Mouse (Mus musculus): Measurements from ENCODE around the gene Shisa5.

Gene Shisa5

GRCm38 (mm10) chr9:109092799-109093198 is 54.4 kb downstream of the Shisa5 start:
- DNase-seq (ENCODE audit: low spot score in 2 of 2): no peak

DNA sequence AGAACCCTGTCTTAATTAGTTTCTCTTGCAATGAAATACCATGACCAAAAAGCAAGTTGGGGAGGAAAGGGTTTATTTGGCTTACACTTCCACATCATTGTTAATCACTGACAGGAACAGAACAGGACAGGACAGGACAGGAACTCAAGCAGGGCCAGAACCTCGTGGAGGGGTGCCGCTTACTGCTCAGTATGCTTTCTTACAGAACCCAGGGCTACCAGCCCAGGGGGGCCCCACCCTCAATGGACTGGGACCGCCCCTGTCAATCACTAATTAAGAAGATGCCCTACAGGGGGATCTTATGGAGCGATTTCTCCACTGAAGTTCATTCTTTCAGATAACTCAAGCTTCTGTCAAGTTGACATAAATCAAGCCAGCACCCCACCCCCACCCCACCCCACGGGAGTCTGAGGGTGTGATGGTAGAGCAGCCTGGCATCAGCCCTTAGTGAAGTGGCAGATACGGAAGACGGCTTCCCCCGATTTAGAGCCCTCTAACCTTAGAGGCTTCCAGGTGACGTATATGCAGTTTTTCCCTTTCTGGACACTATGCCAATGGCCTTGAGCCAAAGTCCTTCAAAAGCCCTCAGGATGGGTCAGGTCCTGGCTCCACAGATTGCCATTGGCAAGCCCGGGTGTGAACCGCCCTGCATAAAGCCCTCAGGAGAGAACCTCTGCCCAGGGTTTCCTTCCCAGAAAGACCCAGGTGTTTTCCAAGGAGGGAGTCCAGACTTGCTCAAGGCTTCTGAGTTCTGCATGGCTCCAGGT is 55.6 kb downstream of the Shisa5 start:
- DNase-seq (ENCODE audit: low spot score in 2 of 2): no peak

DNA sequence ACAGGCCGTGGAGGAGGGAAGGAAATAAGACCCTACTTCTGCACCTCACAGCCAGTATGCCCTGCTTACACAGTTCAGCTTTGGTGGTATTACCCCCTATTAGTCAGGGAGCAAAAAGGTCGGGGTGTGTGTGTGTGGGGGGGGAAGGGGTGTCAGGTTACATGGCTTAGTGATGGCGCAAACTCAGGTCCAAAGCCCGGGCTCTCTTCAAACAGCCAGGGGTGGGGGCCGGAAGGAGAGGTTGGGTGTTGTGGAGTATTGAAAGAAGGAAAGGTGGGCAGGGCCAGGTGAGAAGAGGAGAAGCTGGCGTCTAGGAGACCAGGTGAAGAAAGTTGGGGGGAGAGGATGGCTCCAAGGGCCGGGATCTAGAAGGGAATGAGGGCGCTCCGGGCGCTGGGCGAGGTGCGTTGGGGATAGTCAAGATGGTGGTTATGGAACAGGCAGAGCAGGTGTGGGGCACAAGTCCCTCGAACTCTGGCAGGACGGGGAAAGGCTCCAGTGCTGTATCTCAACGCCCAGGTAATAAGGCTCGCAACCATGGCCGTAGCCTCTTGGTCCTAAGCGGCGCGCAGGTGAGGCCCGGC is 56.3 kb downstream of the Shisa5 start:
- no peak for DNase-seq (ENCODE audit: low spot score in 2 of 2)

DNA sequence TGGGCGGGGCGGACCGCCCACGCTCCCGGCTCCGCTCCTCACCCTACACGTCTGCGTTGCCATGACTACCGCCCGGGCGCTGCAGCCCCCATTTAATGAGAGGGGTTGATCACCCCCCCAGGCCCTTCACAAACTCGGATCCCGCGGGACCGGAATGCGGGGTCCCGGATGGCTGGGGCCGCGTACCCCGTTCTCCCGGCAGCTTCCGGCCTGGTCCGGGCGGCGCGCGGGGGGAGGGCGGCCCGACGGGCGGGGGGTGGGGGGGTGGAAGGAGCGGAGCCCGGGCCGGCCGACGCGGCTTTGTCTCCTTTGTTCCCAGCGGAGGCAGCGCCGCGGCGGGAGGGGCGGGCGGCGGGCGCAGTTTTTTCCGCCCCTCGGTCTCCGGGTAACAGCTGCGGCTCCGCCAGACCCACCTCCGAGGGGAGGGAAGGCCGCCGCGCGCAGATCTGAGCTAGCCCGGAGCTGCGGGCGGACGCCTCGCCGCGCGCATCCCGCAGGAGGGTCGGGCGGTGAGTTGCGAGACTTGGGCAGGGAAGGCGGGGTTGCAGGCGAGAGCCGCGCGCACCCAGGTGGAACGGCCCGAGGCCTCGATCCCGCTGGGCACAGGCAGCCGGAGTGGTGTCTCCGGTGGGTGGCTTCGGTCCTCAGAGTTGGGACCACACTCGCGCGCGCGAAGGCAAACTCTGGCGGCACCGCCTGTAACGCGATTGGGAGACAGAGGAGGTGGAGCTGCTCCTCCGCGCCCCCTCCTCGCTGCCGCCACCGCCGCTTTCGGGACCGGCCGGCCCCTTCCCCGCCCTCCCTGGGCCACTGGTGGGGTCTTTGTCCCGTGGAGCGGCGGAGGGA is 57.0 kb downstream of the Shisa5 start, which contains the start of gene Plxnb1:
Gene Plxnb1, plus strand, starts transcription at position 253 of the 846 bp plus-strand sequence.
- peak; percentile 63 to 64 for DNase-seq (ENCODE audit: low spot score in 2 of 2)

DNA sequence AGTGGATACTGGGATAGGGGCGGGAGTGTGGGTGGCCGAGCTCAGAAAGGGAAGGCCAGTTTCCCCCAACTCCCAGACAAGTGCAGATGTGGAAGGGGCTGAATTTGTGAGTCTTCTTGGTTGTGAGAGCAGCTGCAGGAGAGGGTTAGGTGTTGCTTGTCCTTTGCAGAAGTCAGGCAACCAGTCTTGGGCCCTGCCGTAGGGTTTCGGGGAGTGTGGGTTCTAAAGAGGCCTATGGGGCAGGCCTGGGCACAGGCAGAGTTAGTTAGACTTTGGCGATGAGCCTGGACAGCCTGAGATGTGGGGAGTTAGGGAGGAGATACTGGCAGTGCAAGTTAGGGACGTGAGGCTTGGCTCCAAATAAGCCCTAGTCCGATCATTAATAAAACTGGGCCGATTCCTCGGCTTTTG is 57.9 kb downstream of the Shisa5 start:
- DNase-seq (ENCODE audit: low spot score in 2 of 2): no peak

GRCm38 (mm10) chr9:109096856-109097255 is 58.5 kb downstream of the Shisa5 start:
- no peak for DNase-seq (ENCODE audit: low spot score in 2 of 2)

- no peak for DNase-seq (ENCODE audit: low spot score in 2 of 2)
These were observed 58.9 kb downstream of the Shisa5 start for GRCm38 (mm10) chr9:109097291-109097690.

- peak; percentile 39 to 72 for DNase-seq (ENCODE audit: low spot score in 2 of 2)
These were observed 59.5 kb downstream of the Shisa5 start for GRCm38 (mm10) chr9:109097831-109098230.

DNA sequence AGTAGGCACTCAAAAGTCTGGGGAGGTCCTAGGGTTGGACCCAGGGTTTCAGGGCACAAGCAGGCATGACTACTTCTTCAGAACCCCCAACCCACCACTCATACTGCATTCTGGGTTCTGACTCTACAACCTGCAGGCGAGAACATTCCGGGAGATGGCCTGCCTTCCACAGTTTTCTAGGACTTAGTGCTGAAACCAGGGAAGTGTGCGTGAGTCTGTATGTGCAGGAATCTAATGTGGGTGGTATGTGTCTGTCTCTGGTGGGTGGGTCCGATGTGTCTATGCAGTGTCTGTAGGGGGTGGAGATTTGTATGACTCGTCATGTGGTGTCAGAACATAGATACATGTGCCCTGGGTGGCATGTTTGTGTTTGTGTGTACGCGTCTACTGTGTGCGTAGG is 60.0 kb downstream of the Shisa5 start:
- DNase-seq (ENCODE audit: low spot score in 2 of 2): no peak

DNA sequence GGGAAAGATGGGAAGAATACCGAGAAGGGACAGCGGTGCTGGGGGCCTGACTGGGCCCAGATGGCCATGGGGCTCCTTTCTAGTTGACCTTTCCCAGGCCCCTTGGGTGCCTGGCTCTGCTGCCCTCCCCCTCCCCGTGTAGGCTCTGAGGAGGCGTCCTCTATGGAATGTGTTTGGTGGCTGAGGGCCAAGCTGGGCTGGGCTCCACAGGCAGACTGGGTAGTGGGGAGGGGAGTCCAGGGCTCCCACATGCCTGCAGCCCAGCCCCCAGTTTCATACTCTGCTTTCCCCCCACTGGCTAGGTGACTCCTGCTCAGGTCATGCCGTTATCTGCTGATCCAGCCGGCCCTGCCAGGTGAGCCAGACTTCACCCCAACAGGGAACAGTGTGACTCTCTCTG is 60.6 kb downstream of the Shisa5 start:
- no peak for DNase-seq (ENCODE audit: low spot score in 2 of 2)

GRCm38 (mm10) chr9:109100307-109100928 is 62.1 kb downstream of the Shisa5 start:
- no peak for DNase-seq (ENCODE audit: low spot score in 2 of 2)

- DNase-seq (ENCODE audit: low spot score in 2 of 2): no peak
These were observed 63.6 kb downstream of the Shisa5 start for GRCm38 (mm10) chr9:109101933-109102445.

DNA sequence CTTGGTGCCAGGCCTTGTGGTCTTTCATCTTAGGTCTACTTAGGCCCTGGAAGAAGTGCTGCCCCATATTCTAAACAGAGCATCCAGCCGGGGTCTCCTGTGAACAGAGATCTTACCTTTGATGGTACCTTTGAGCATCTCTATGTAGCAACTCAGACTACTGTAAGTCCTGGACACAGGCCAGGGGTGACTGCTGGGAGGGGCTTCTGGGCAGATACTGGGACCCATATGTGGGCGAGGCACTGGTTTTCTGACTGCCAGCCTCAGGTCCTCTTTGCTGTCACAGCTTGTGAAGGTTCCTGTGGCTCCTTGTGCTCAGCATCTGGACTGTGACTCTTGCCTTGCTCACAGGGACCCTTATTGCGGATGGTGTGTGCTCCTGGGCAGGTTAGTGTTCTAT is 64.2 kb downstream of the Shisa5 start:
- DNase-seq (ENCODE audit: low spot score in 2 of 2): no peak

- DNase-seq (ENCODE audit: low spot score in 2 of 2): no peak
These were observed 64.9 kb downstream of the Shisa5 start for GRCm38 (mm10) chr9:109103250-109103649.

DNA sequence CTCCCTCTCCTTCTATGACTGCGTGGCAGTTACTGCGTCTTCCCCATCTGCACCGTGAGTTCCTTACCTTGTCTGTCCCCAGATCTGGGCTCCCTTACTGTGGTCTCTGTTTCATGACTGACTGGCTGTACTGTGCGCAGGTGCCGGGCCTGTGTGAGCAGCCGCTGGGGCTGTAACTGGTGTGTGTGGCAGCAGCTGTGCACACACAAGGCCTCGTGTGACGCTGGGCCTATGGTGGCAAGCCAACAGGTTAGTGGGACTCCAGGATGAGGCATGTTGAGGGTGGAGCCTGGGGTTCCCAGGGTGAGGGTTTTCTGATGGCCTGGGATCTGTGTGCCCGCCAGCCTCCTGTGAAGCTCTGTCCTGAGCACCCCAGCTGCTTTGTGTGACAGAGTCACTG is 65.7 kb downstream of the Shisa5 start:
- DNase-seq (ENCODE audit: low spot score in 2 of 2): no peak

DNA sequence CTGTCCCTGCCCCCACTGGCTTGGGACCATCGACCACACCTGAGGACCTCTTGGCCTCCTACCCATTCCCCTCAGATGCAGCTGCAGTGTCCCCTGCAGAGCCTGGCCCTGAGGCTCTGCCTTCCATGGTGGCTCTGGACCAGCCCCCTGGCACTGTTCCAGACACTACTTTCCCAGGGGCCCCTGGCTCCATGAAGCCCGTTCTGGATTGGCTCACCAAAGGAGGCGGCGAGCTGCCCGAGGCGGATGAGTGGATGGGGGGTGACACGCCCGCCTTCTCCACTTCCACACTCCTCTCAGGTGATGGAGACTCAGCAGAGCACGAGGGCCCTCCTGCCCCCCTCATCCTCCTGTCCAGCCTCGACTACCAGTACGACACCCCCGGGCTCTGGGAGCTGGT is 66.6 kb downstream of the Shisa5 start:
- no peak for DNase-seq (ENCODE audit: low spot score in 2 of 2)

GRCm38 (mm10) chr9:109105648-109106047 is 67.3 kb downstream of the Shisa5 start:
- no peak for DNase-seq (ENCODE audit: low spot score in 2 of 2)

DNA sequence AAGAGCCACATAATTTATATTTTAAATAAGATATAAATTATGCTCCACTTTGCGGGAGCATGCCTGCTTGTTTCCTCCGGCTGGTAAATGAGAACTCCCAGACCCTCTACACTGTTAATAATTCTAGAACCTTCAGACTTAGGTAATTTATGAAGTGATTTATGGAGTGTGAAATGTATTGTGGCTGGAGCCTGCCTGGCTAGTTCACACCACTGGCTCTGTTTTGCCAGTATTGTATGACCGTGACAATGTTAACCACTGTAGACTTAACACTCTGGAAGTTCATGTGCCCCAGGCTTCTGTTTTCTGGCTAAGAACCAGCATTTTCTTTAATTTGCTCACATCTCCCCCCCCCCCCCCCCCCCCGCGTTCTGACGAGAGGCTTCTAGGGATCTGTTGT is 69.0 kb downstream of the Shisa5 start:
- no peak for DNase-seq (ENCODE audit: low spot score in 2 of 2)

All from frontal cortex, postnatal 14 days (tissue).